Mouse (Mus musculus): ENCODE measurements at regions not wholly inside any gene's neighbourhood (a gene's known extent, or its start where the extent isn't known, plus 50 kb on each side); places are given as distances from the start of the nearest gene placed in this dataset.

DNA sequence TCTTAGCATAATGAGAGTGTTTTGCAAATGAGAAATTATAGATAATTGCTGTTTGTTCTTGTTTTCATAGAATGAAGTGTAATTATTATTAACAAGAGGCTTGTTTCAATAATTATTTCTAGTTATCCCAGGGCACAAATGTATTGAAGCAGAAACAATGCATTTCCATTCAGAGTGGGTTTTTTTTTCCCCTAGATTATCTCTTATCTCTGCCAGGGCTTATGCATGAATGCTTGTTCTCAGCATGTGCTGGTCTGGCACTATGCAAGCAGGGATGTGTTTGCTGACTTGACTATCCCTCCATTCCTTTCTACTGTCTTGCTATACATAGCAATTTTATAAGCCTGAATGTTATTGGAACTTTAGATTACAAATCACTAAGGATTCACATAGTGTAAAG lies 971.4 kb downstream of the Mat2b start:
- TF ChIP-seq CTCF (IDR thresholded peaks at IDR 0.05; ENCODE audit: low read depth, low read length) (no peak), POLR2A (IDR thresholded peaks at IDR 0.05; ENCODE audit: extremely low read depth, insufficient read depth, low read length) (no peak)

Data from liver, adult 2 months (tissue).